Mouse (Mus musculus) heart, embryonic 15.5 days (tissue): ENCODE measurements around the gene Kif13a. TPM values are rescaled to one million over a fixed set of nuclear protein-coding genes. Genes with fewer than 3 reads are reported as not detected.
A peak's percentile ranks its signal among the peaks of the same experiment; 100 is the strongest.

Experiments
- ATAC-seq: fragments of 200-750 bp; cut with Nextera tagmentation; replicated peaks from 2 replicates; pipeline ENCODE4 v1.8.0; 2017; ENCODE audit warnings: low read depth, moderate TSS enrichment; ENCODE audit not compliant: insufficient number of reproducible peaks, insufficient read depth, low FRiP score
- H3K27ac ChIP-seq: fragments of 300-500 bp; sonication (generic); 2 replicates; pipeline ENCODE4 v1.5.1; 2015; ENCODE audit warnings: mild to moderate bottlenecking, inconsistent platforms
- H3K27me3 ChIP-seq: fragments of 300-500 bp; sonication (generic); 2 replicates; pipeline ENCODE4 v1.6.1; 2015; ENCODE audit warnings: inconsistent platforms
- H3K36me3 ChIP-seq: fragments of 300-500 bp; sonication (generic); 2 replicates; pipeline ENCODE4 v1.6.1; 2015; ENCODE audit warnings: mild to moderate bottlenecking, inconsistent platforms
- H3K4me1 ChIP-seq: fragments of 300-500 bp; sonication (generic); replicated peaks from 2 replicates; pipeline ENCODE4 v1.6.1; 2015; ENCODE audit warnings: inconsistent platforms
- H3K4me2 ChIP-seq: fragments of 300-500 bp; sonication (generic); 2 replicates; pipeline ENCODE4 v1.6.1; 2015; ENCODE audit warnings: inconsistent platforms, mild to moderate bottlenecking, moderate library complexity
- H3K4me3 ChIP-seq: fragments of 300-500 bp; sonication (generic); 2 replicates; pipeline ENCODE4 v1.5.1; 2015; ENCODE audit warnings: mild to moderate bottlenecking, inconsistent platforms
- H3K9ac ChIP-seq: fragments of 300-500 bp; sonication (generic); 2 replicates; pipeline ENCODE4 v1.6.1; 2015; ENCODE audit warnings: mild to moderate bottlenecking, inconsistent platforms
- H3K9me3 ChIP-seq: fragments of 300-500 bp; sonication (generic); replicated peaks from 2 replicates; pipeline ENCODE4 v1.6.1; 2016; ENCODE audit warnings: inconsistent platforms
- WGBS: fragments of 180-500 bp; shearing (Covaris S2); methylation state at CpG from one replicate; pipeline ENCODE4 v1.1.7; 2015; ENCODE audit warnings: mixed read lengths; 5-methylcytosine and 5-hydroxymethylcytosine counted together
- polyA plus RNA-seq: library from polyadenylated mRNA; unstranded; fragments of >200 nt; fragmentation: Nextera tagmentation; extraction: Ambion mirVana; gene quantifications from 2 replicates; pipeline ENCODE4 v1.2.1, GENCODE M21; 2015

Kif13a gene
- polyA plus RNA-seq, 1 experiment from 2014 or later = 45.3 TPM

- under 1% methylated on average over 84 of the region's 85 CpGs for WGBS
- Histone ChIP-seq H3K36me3 (no peaks in the 10 kb centered on the region), H3K4me3 (peak overlapping the region; percentile 99), H3K9me3 (no peaks in the 10 kb centered on the region), H3K4me1 (peaks cover 19% of the 10 kb centered on the region), H3K4me2 (peak overlapping the region; percentile 84), H3K27me3 (no peaks in the 10 kb centered on the region), H3K27ac (peak overlapping the region; percentile 97), H3K9ac (peak overlapping the region; percentile 97)
- peak; percentile 81 for ATAC-seq
These were observed 202.4 kb downstream of the Kif13a start for GRCm38 (mm10) chr13:46727038-46727836.

DNA sequence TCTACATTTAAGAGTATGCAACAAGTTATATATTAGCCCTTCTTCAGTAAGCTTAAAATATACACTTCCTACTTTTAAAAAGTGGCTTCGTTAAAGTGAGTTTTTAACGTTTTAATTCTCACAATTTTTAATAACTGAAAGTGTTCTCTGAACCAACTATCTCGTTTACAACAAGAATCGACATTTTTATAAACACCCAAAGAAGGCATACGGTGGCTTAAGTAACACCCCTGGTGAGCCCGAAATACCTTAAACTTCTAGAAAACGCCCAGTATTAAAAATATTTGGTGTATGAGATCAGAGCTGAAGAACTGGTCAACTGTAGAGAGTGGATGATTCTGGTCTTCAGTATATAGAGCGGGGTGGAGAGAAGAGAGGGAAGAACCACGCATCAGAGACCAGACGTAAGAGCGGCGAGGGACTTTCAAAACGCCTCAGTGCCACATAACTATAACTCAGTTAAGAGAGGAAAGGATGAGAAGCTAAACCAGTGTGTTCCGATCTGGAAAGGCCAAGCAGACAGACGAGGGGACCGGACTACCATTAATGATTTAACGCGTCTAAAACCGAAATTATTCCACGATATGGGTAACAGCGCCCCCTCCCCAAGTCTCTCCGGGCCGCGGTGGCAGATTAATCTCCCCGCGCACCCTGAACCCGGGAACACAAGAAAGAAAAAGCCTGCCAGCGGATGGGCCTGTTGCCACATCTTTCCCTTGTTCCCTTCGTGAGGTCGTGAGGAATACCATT is 203.2 kb downstream of the Kif13a start:
- Histone ChIP-seq H3K4me2 (peak overlapping the region; percentile 84), H3K9ac (peak overlapping the region; percentile 97), H3K27me3 (no peaks in the 10 kb centered on the region), H3K9me3 (no peaks in the 10 kb centered on the region), H3K4me3 (peak overlapping the region; percentile 99), H3K4me1 (peaks cover 19% of the 10 kb centered on the region), H3K36me3 (no peaks in the 10 kb centered on the region), H3K27ac (peak overlapping the region; percentile 97)
- WGBS = under 1% methylated on average over 30 of the region's 30 CpGs
- ATAC-seq = no peak

GRCm38 (mm10) chr13:46725227-46725626 is 204.4 kb downstream of the Kif13a start:
- no peaks in the 10 kb centered on the region for H3K27me3 ChIP-seq

GRCm38 (mm10) chr13:46724371-46724770 is 205.3 kb downstream of the Kif13a start:
- peaks cover 19% of the 10 kb centered on the region for H3K4me1 ChIP-seq
- H3K27ac ChIP-seq = no peak overlapping the region
- no peak for ATAC-seq
- no peaks in the 10 kb centered on the region for H3K9me3 ChIP-seq
- H3K4me2 ChIP-seq = peak overlapping the region; percentile 49; the same call in 1 of the 2 replicates
- no peaks in the 10 kb centered on the region for H3K27me3 ChIP-seq
- H3K36me3 ChIP-seq = no peaks in the 10 kb centered on the region
- no peak overlapping the region for H3K4me3 ChIP-seq
- no peak overlapping the region for H3K9ac ChIP-seq

More at GRCm38 (mm10) chr13:46725227-46725626, 204.4 kb downstream of the Kif13a start:
- no peak for ATAC-seq
- H3K9ac ChIP-seq = no peak overlapping the region
- peaks cover 19% of the 10 kb centered on the region for H3K4me1 ChIP-seq
- H3K4me2 ChIP-seq = peak overlapping the region; percentile 49
- H3K9me3 ChIP-seq = no peaks in the 10 kb centered on the region
- 13% methylated on average over 2 of the region's 2 CpGs for WGBS
- H3K36me3 ChIP-seq = no peaks in the 10 kb centered on the region
- H3K27ac ChIP-seq = peak overlapping the region; percentile 20; the same call in 1 of the 2 replicates
- H3K4me3 ChIP-seq = peak overlapping the region; percentile 23; the same call in 1 of the 2 replicates

- ATAC-seq = no peak
- peaks cover 3% of the 10 kb centered on the region; the same call in 1 of the 2 replicates for H3K36me3 ChIP-seq
- no peak overlapping the region for H3K4me2 ChIP-seq
These were observed 208.7 kb downstream of the Kif13a start for GRCm38 (mm10) chr13:46721009-46721408.

GRCm38 (mm10) chr13:46718893-46719400 is 210.7 kb downstream of the Kif13a start:
- 81% methylated on average over 5 of the region's 5 CpGs for WGBS
- Histone ChIP-seq H3K4me2 (no peak overlapping the region), H3K4me1 (peaks cover 5% of the 10 kb centered on the region; the same call in 1 of the 2 replicates), H3K4me3 (no peak overlapping the region), H3K9ac (no peak overlapping the region), H3K9me3 (no peaks in the 10 kb centered on the region), H3K36me3 (peaks cover 8% of the 10 kb centered on the region; the same call in 1 of the 2 replicates), H3K27ac (no peak overlapping the region), H3K27me3 (no peaks in the 10 kb centered on the region)
- ATAC-seq = no peak

More at GRCm38 (mm10) chr13:46721009-46721408, 208.7 kb downstream of the Kif13a start:
- Histone ChIP-seq H3K9ac (no peak overlapping the region), H3K27ac (no peak overlapping the region), H3K4me1 (peaks cover 20% of the 10 kb centered on the region), H3K9me3 (no peaks in the 10 kb centered on the region), H3K4me3 (no peak overlapping the region), H3K27me3 (no peaks in the 10 kb centered on the region)

- no peaks in the 10 kb centered on the region for H3K9me3 ChIP-seq
- H3K4me1 ChIP-seq = 0 out of 2 replicates have a peak, but pooled peaks cover 3% of the 10 kb centered on the region
- H3K36me3 ChIP-seq = peaks cover 30% of the 10 kb centered on the region
- H3K27me3 ChIP-seq = no peaks in the 10 kb centered on the region
- no peak overlapping the region for H3K4me2 ChIP-seq
- no peak overlapping the region for H3K4me3 ChIP-seq
- WGBS = 61% methylated on average over 3 of the region's 3 CpGs
- no peak overlapping the region for H3K9ac ChIP-seq
- ATAC-seq = no peak
- H3K27ac ChIP-seq = no peak overlapping the region
These were observed 213.6 kb downstream of the Kif13a start for GRCm38 (mm10) chr13:46715976-46716639.

GRCm38 (mm10) chr13:46713486-46713885 is 216.2 kb downstream of the Kif13a start:
- Histone ChIP-seq H3K36me3 (peaks cover 47% of the 10 kb centered on the region), H3K27ac (no peak overlapping the region), H3K9me3 (no peaks in the 10 kb centered on the region), H3K4me2 (no peak overlapping the region), H3K9ac (no peak overlapping the region), H3K27me3 (no peaks in the 10 kb centered on the region), H3K4me3 (no peak overlapping the region), H3K4me1 (no peaks in the 10 kb centered on the region)
- no peak for ATAC-seq
- WGBS = 90% methylated on average over 5 of the region's 5 CpGs

GRCm38 (mm10) chr13:46703138-46703537 is 226.5 kb downstream of the Kif13a start:
- H3K9ac ChIP-seq = no peak overlapping the region
- no peaks in the 10 kb centered on the region for H3K27me3 ChIP-seq
- no peak for ATAC-seq
- H3K4me2 ChIP-seq = no peak overlapping the region
- no peak overlapping the region for H3K4me3 ChIP-seq
- H3K27ac ChIP-seq = no peak overlapping the region
- H3K4me1 ChIP-seq = no peaks in the 10 kb centered on the region
- H3K9me3 ChIP-seq = no peaks in the 10 kb centered on the region
- H3K36me3 ChIP-seq = peaks cover 26% of the 10 kb centered on the region
- 79% methylated on average over 5 of the region's 5 CpGs for WGBS

DNA sequence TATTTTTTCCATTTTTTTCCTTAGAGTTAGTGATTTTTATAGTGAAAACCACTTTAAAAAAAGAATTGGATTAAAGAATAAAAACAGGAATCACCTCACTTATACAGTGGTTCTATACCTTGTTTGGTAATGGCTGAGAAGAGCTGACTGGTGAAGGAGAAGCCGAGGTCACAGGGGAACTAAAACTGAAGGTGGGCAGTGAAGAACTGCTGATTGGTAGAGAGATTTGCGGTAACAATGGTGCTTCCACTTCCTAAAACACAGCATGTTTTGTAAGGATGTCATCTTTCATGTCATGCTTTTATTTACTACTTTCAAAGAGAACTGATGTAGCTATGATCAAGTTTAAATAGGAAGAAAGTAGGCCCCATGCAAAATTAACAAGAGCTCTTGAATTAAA is 228.2 kb downstream of the Kif13a start:
- H3K27ac ChIP-seq = no peak overlapping the region
- peaks cover 36% of the 10 kb centered on the region for H3K36me3 ChIP-seq
- H3K4me3 ChIP-seq = no peak overlapping the region
- no peak overlapping the region for H3K4me2 ChIP-seq
- no peak overlapping the region for H3K9ac ChIP-seq
- 76% methylated on average over 2 of the region's 2 CpGs for WGBS
- no peak for ATAC-seq
- H3K9me3 ChIP-seq = no peaks in the 10 kb centered on the region
- H3K27me3 ChIP-seq = no peaks in the 10 kb centered on the region
- H3K4me1 ChIP-seq = no peaks in the 10 kb centered on the region

- Histone ChIP-seq H3K27ac (no peak overlapping the region), H3K9ac (no peak overlapping the region), H3K9me3 (no peaks in the 10 kb centered on the region), H3K4me3 (no peak overlapping the region), H3K4me1 (peaks cover 4% of the 10 kb centered on the region; the same call in 1 of the 2 replicates), H3K36me3 (peaks cover 42% of the 10 kb centered on the region), H3K4me2 (no peak overlapping the region), H3K27me3 (no peaks in the 10 kb centered on the region)
- ATAC-seq = no peak
- 89% methylated on average over 1 of the region's 1 CpGs for WGBS
These were observed 230.3 kb downstream of the Kif13a start for GRCm38 (mm10) chr13:46699372-46699771.
